13 mouse cellular contexts compared by ENCODE assay signal in the genomic region with DNA sequence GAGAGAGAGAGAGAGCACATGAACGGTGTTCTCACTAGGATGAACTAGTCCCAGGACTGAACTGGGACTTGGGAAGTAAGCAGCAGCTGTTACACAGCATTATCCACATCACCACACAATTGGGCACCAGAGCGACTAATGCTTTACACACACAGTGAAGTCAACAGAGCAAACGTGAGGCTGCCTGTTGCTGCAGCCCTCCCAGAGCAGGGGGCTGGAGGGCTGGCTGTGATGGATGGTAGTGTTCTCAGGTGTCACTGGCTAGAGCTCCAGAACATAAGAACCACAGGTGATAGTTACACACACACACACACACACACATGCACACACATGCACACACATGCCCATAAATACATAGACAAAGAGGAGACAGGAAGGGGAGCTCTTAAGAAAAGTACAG.
DNase-seq lines count a peak whose midpoint lies in the region; ATAC-seq lines count a peak whose summit lies in the region.
"Had no signal": no experiment of that assay in that cellular context is flagged by ENCODE, and none has a peak within 500 bp of the region (broad histone marks: within the 10 kb centered on the region; RNA-seq: fewer than 3 reads in every experiment).

No protein-coding gene starts in this region.

- H3K4me2 ChIP-seq in hindbrain, embryonic 15.5 days, result no peak overlapping the region
- H3K4me2 ChIP-seq in hindbrain, embryonic 13.5 days, result no peak overlapping the region
- no peak overlapping the region for H3K4me2 ChIP-seq in midbrain, embryonic 15.5 days
- H3K4me2 ChIP-seq: heart, embryonic 13.5 days had no signal

- ATAC-seq in hindbrain, embryonic 15.5 days (ENCODE audit: low FRiP score, low read depth), result 0 out of 2 replicates have a peak, but pooled peaks have one; percentile 30
- no peak for ATAC-seq in hindbrain, embryonic 13.5 days (ENCODE audit: low FRiP score)
- no peak for ATAC-seq in midbrain, embryonic 15.5 days (replicated peaks)

- peaks cover 6% of the 10 kb centered on the region; the same call in 1 of the 2 replicates for H3K4me1 ChIP-seq in hindbrain, embryonic 15.5 days (replicated peaks)
- H3K4me1 ChIP-seq in hindbrain, embryonic 13.5 days (replicated peaks), result no peaks in the 10 kb centered on the region
- peaks cover 7% of the 10 kb centered on the region for H3K4me1 ChIP-seq in midbrain, embryonic 10.5 days
- no peaks in the 10 kb centered on the region for H3K4me1 ChIP-seq in midbrain, embryonic 15.5 days
- H3K4me1 ChIP-seq: heart, embryonic 13.5 days had no signal

- H3K9me3 ChIP-seq in hindbrain, embryonic 15.5 days, result peaks cover 4% of the 10 kb centered on the region; the same call in 1 of the 2 replicates
- 0 out of 2 replicates have a peak, but pooled peaks cover 5% of the 10 kb centered on the region for H3K9me3 ChIP-seq in hindbrain, embryonic 13.5 days
- H3K9me3 ChIP-seq in midbrain, embryonic 10.5 days (replicated peaks), result no peaks in the 10 kb centered on the region
- no peaks in the 10 kb centered on the region for H3K9me3 ChIP-seq in midbrain, embryonic 15.5 days
- H3K9me3 ChIP-seq: heart, embryonic 13.5 days had no signal

- no peak overlapping the region for H3K9ac ChIP-seq in hindbrain, embryonic 15.5 days
- H3K9ac ChIP-seq in hindbrain, embryonic 13.5 days, result no peak overlapping the region
- H3K9ac ChIP-seq in midbrain, embryonic 15.5 days, result no peak overlapping the region
- H3K9ac ChIP-seq: heart, embryonic 13.5 days had no signal

- no peaks in the 10 kb centered on the region for H3K36me3 ChIP-seq in hindbrain, embryonic 15.5 days
- H3K36me3 ChIP-seq in hindbrain, embryonic 13.5 days, result no peaks in the 10 kb centered on the region
- no peaks in the 10 kb centered on the region for H3K36me3 ChIP-seq in midbrain, embryonic 10.5 days
- H3K36me3 ChIP-seq in midbrain, embryonic 15.5 days (replicated peaks), result no peaks in the 10 kb centered on the region
- H3K36me3 ChIP-seq: heart, embryonic 13.5 days had no signal

- no peak overlapping the region for H3K27ac ChIP-seq in hindbrain, embryonic 15.5 days (replicated peaks)
- H3K27ac ChIP-seq in hindbrain, embryonic 13.5 days, result no peak overlapping the region
- no peak overlapping the region for H3K27ac ChIP-seq in midbrain, embryonic 10.5 days (replicated peaks)
- no peak overlapping the region for H3K27ac ChIP-seq in midbrain, embryonic 15.5 days
- H3K27ac ChIP-seq: heart, embryonic 13.5 days had no signal

- 37% methylated on average over 3 of the region's 3 CpGs for WGBS in hindbrain, embryonic 15.5 days
- 38% methylated on average over 3 of the region's 3 CpGs for WGBS in hindbrain, embryonic 13.5 days
- whole genome bisulfite sequencing in midbrain, embryonic 10.5 days, result 65% methylated on average over 3 of the region's 3 CpGs
- WGBS in midbrain, embryonic 15.5 days, result 41% methylated on average over 3 of the region's 3 CpGs

- H3K4me3 ChIP-seq in hindbrain, embryonic 15.5 days, result no peak overlapping the region
- no peak overlapping the region for H3K4me3 ChIP-seq in hindbrain, embryonic 13.5 days
- no peak overlapping the region for H3K4me3 ChIP-seq in midbrain, embryonic 10.5 days
- H3K4me3 ChIP-seq in midbrain, embryonic 15.5 days, result no peak overlapping the region
- H3K4me3 ChIP-seq: heart, embryonic 13.5 days had no signal

- DNase-seq in midbrain, embryonic 10.5 days (ENCODE audit: low spot score), result peak; percentile 22
- peak; percentile 13 for DNase-seq in embryo, embryonic 9.5 days (ENCODE audit: extremely low spot score)
- peak; percentile 28 for DNase-seq in retina, postnatal 7 days (ENCODE audit: low read depth, low spot score)
- no peak for DNase-seq in left cerebral cortex, adult 8-10 months (ENCODE audit: low spot score in 2 of 2)
- DNase-seq: cerebellum, adult 11-12 months; heart, postnatal 4 days; kidney, adult 2 months; right cerebral cortex, postnatal 14 days; thymus, postnatal 4 days had no signal

- H3K27me3 ChIP-seq in hindbrain, embryonic 15.5 days, result no peaks in the 10 kb centered on the region
- H3K27me3 ChIP-seq in hindbrain, embryonic 13.5 days, result no peaks in the 10 kb centered on the region
- H3K27me3 ChIP-seq in midbrain, embryonic 10.5 days (ENCODE audit: low read depth, poor library complexity, severe bottlenecking), result no peaks in the 10 kb centered on the region
- H3K27me3 ChIP-seq in midbrain, embryonic 15.5 days (replicated peaks), result no peaks in the 10 kb centered on the region
- H3K27me3 ChIP-seq: heart, embryonic 13.5 days had no signal

Comparison
In these comparisons a context has a peak if more than half of its experiments do, and no peak if none do; other contexts are left out.
1. DNase-seq: peak in midbrain, embryonic 10.5 days (single experiment), embryo, embryonic 9.5 days (single experiment) and retina, postnatal 7 days (single experiment); none in left cerebral cortex, adult 8-10 months (0 of 2).